Mouse (Mus musculus): ENCODE data around the gene Gpat3. TPM values are rescaled to one million over a fixed set of nuclear protein-coding genes. Genes with fewer than 3 reads are reported as not detected.

The Gpat3 gene
- polyA plus RNA-seq, 1 experiment from 2014 or later = 1.9 TPM

- no peak overlapping the region for H3K27ac ChIP-seq
- no peak for ATAC-seq (ENCODE audit: low FRiP score)
- WGBS = 85% methylated on average over 5 of the region's 5 CpGs
- H3K4me1 ChIP-seq (replicated peaks; ENCODE audit: control insufficient read depth, insufficient read depth, low read length) = no peaks in the 10 kb centered on the region
- no peak overlapping the region for H3K4me3 ChIP-seq (replicated peaks; ENCODE audit: low read length)
- H3K27me3 ChIP-seq (ENCODE audit: control insufficient read depth, insufficient read depth, low read length) = no peaks in the 10 kb centered on the region
- H3K36me3 ChIP-seq (replicated peaks; ENCODE audit: control insufficient read depth, insufficient read depth) = no peaks in the 10 kb centered on the region
- no peak for DNase-seq (ENCODE audit: low spot score)
- no peak overlapping the region for H3K4me2 ChIP-seq (replicated peaks)
- no peak overlapping the region for H3K9ac ChIP-seq
- no peaks in the 10 kb centered on the region for H3K9me3 ChIP-seq (ENCODE audit: control insufficient read depth, low read length)
Measured at GRCm38 (mm10) chr5:100901046-100901445, 55.5 kb downstream of the Gpat3 start.

- no peak for DNase-seq (ENCODE audit: low spot score)
- Histone ChIP-seq H3K9ac (no peak overlapping the region), H3K4me1 (replicated peaks; ENCODE audit: control insufficient read depth, insufficient read depth, low read length) (no peaks in the 10 kb centered on the region), H3K36me3 (replicated peaks; ENCODE audit: control insufficient read depth, insufficient read depth) (no peaks in the 10 kb centered on the region), H3K9me3 (ENCODE audit: control insufficient read depth, low read length) (no peaks in the 10 kb centered on the region), H3K27ac (no peak overlapping the region), H3K4me3 (replicated peaks; ENCODE audit: low read length) (no peak overlapping the region), H3K27me3 (ENCODE audit: control insufficient read depth, insufficient read depth, low read length) (no peaks in the 10 kb centered on the region), H3K4me2 (replicated peaks) (no peak overlapping the region)
- no peak for ATAC-seq (ENCODE audit: low FRiP score)
- 94% methylated on average over 7 of the region's 7 CpGs for WGBS
Measured at GRCm38 (mm10) chr5:100908478-100908877, 63.0 kb downstream of the Gpat3 start.

- Histone ChIP-seq H3K9ac (no peak overlapping the region), H3K36me3 (replicated peaks; ENCODE audit: control insufficient read depth, insufficient read depth) (no peaks in the 10 kb centered on the region), H3K27ac (no peak overlapping the region), H3K4me3 (replicated peaks; ENCODE audit: low read length) (no peak overlapping the region), H3K9me3 (ENCODE audit: control insufficient read depth, low read length) (no peaks in the 10 kb centered on the region), H3K4me2 (replicated peaks) (no peak overlapping the region), H3K4me1 (replicated peaks; ENCODE audit: control insufficient read depth, insufficient read depth, low read length) (no peaks in the 10 kb centered on the region), H3K27me3 (ENCODE audit: control insufficient read depth, insufficient read depth, low read length) (no peaks in the 10 kb centered on the region)
- 89% methylated on average over 10 of the region's 10 CpGs for WGBS
- no peak for ATAC-seq (ENCODE audit: low FRiP score)
- DNase-seq (ENCODE audit: low spot score) = no peak
Measured at GRCm38 (mm10) chr5:100908901-100909300, 63.4 kb downstream of the Gpat3 start.

GRCm38 (mm10) chr5:100909691-100910090 is 64.2 kb downstream of the Gpat3 start:
- no peaks in the 10 kb centered on the region for H3K4me1 ChIP-seq (replicated peaks; ENCODE audit: control insufficient read depth, insufficient read depth, low read length)
- H3K9me3 ChIP-seq (ENCODE audit: control insufficient read depth, low read length) = no peaks in the 10 kb centered on the region
- H3K27ac ChIP-seq = no peak overlapping the region
- no peak overlapping the region for H3K4me3 ChIP-seq (replicated peaks; ENCODE audit: low read length)
- no peaks in the 10 kb centered on the region for H3K36me3 ChIP-seq (replicated peaks; ENCODE audit: control insufficient read depth, insufficient read depth)
- DNase-seq (ENCODE audit: low spot score) (no peak), ATAC-seq (ENCODE audit: low FRiP score) (no peak)
- H3K4me2 ChIP-seq (replicated peaks) = no peak overlapping the region
- no peak overlapping the region for H3K9ac ChIP-seq
- no peaks in the 10 kb centered on the region for H3K27me3 ChIP-seq (ENCODE audit: control insufficient read depth, insufficient read depth, low read length)
- 86% methylated on average over 11 of the region's 11 CpGs for WGBS

- DNase-seq (ENCODE audit: low spot score) (no peak), ATAC-seq (ENCODE audit: low FRiP score) (no peak)
- H3K27ac ChIP-seq = no peak overlapping the region
- H3K27me3 ChIP-seq (ENCODE audit: control insufficient read depth, insufficient read depth, low read length) = 0 out of 2 replicates have a peak, but pooled peaks cover 5% of the 10 kb centered on the region
- H3K36me3 ChIP-seq (replicated peaks; ENCODE audit: control insufficient read depth, insufficient read depth) = no peaks in the 10 kb centered on the region
- no peaks in the 10 kb centered on the region for H3K9me3 ChIP-seq (ENCODE audit: control insufficient read depth, low read length)
- 78% methylated on average over 19 of the region's 19 CpGs for WGBS
- H3K4me2 ChIP-seq (replicated peaks) = no peak overlapping the region
- no peak overlapping the region for H3K9ac ChIP-seq
- no peak overlapping the region for H3K4me3 ChIP-seq (replicated peaks; ENCODE audit: low read length)
- no peaks in the 10 kb centered on the region for H3K4me1 ChIP-seq (replicated peaks; ENCODE audit: control insufficient read depth, insufficient read depth, low read length)
Measured at GRCm38 (mm10) chr5:100911502-100912097, 66.1 kb downstream of the Gpat3 start.

- 0 out of 2 replicates have a peak, but pooled peaks cover 5% of the 10 kb centered on the region for H3K27me3 ChIP-seq (ENCODE audit: control insufficient read depth, insufficient read depth, low read length)
- H3K4me2 ChIP-seq (replicated peaks) = no peak overlapping the region
- DNase-seq (ENCODE audit: low spot score) = no peak
- WGBS = 81% methylated on average over 7 of the region's 7 CpGs
- no peak overlapping the region for H3K9ac ChIP-seq
- no peak overlapping the region for H3K4me3 ChIP-seq (replicated peaks; ENCODE audit: low read length)
- no peak overlapping the region for H3K27ac ChIP-seq
- H3K4me1 ChIP-seq (replicated peaks; ENCODE audit: control insufficient read depth, insufficient read depth, low read length) = no peaks in the 10 kb centered on the region
- H3K9me3 ChIP-seq (ENCODE audit: control insufficient read depth, low read length) = no peaks in the 10 kb centered on the region
- no peak for ATAC-seq (ENCODE audit: low FRiP score)
- H3K36me3 ChIP-seq (replicated peaks; ENCODE audit: control insufficient read depth, insufficient read depth) = no peaks in the 10 kb centered on the region
Measured at GRCm38 (mm10) chr5:100912366-100912765, 66.9 kb downstream of the Gpat3 start.

- no peak overlapping the region for H3K4me2 ChIP-seq (replicated peaks)
- H3K4me3 ChIP-seq (replicated peaks; ENCODE audit: low read length) = no peak overlapping the region
- peaks cover 13% of the 10 kb centered on the region for H3K27me3 ChIP-seq (ENCODE audit: control insufficient read depth, insufficient read depth, low read length)
- no peak for DNase-seq (ENCODE audit: low spot score)
- H3K9ac ChIP-seq = no peak overlapping the region
- H3K9me3 ChIP-seq (ENCODE audit: control insufficient read depth, low read length) = no peaks in the 10 kb centered on the region
- no peaks in the 10 kb centered on the region for H3K36me3 ChIP-seq (replicated peaks; ENCODE audit: control insufficient read depth, insufficient read depth)
- no peaks in the 10 kb centered on the region for H3K4me1 ChIP-seq (replicated peaks; ENCODE audit: control insufficient read depth, insufficient read depth, low read length)
- ATAC-seq (ENCODE audit: low FRiP score) = no peak
- WGBS = 72% methylated on average over 9 of the region's 9 CpGs
- no peak overlapping the region for H3K27ac ChIP-seq
Measured at GRCm38 (mm10) chr5:100913274-100913673, 67.8 kb downstream of the Gpat3 start.

GRCm38 (mm10) chr5:100914989-100915388 is 69.5 kb downstream of the Gpat3 start:
- H3K27ac ChIP-seq = no peak overlapping the region
- DNase-seq (ENCODE audit: low spot score) (peak; percentile 88), ATAC-seq (ENCODE audit: low FRiP score) (no peak)
- H3K4me3 ChIP-seq (replicated peaks; ENCODE audit: low read length) = no peak overlapping the region
- no peak overlapping the region for H3K9ac ChIP-seq
- no peaks in the 10 kb centered on the region for H3K4me1 ChIP-seq (replicated peaks; ENCODE audit: control insufficient read depth, insufficient read depth, low read length)
- no peaks in the 10 kb centered on the region for H3K36me3 ChIP-seq (replicated peaks; ENCODE audit: control insufficient read depth, insufficient read depth)
- H3K4me2 ChIP-seq (replicated peaks) = no peak overlapping the region
- H3K27me3 ChIP-seq (ENCODE audit: control insufficient read depth, insufficient read depth, low read length) = peaks cover 23% of the 10 kb centered on the region
- 18% methylated on average over 7 of the region's 7 CpGs for WGBS
- no peaks in the 10 kb centered on the region for H3K9me3 ChIP-seq (ENCODE audit: control insufficient read depth, low read length)

GRCm38 (mm10) chr5:100915411-100915810 is 69.9 kb downstream of the Gpat3 start:
- ATAC-seq (ENCODE audit: low FRiP score) (no peak), DNase-seq (ENCODE audit: low spot score) (no peak)
- H3K27ac ChIP-seq = no peak overlapping the region
- H3K9me3 ChIP-seq (ENCODE audit: control insufficient read depth, low read length) = no peaks in the 10 kb centered on the region
- no peaks in the 10 kb centered on the region for H3K4me1 ChIP-seq (replicated peaks; ENCODE audit: control insufficient read depth, insufficient read depth, low read length)
- 49% methylated on average over 5 of the region's 5 CpGs for WGBS
- H3K4me2 ChIP-seq (replicated peaks) = no peak overlapping the region
- H3K4me3 ChIP-seq (replicated peaks; ENCODE audit: low read length) = no peak overlapping the region
- H3K36me3 ChIP-seq (replicated peaks; ENCODE audit: control insufficient read depth, insufficient read depth) = no peaks in the 10 kb centered on the region
- H3K9ac ChIP-seq = no peak overlapping the region
- peaks cover 24% of the 10 kb centered on the region for H3K27me3 ChIP-seq (ENCODE audit: control insufficient read depth, insufficient read depth, low read length)

- Histone ChIP-seq H3K4me2 (replicated peaks) (no peak overlapping the region), H3K9me3 (ENCODE audit: control insufficient read depth, low read length) (no peaks in the 10 kb centered on the region), H3K27ac (no peak overlapping the region), H3K36me3 (replicated peaks; ENCODE audit: control insufficient read depth, insufficient read depth) (no peaks in the 10 kb centered on the region), H3K4me3 (replicated peaks; ENCODE audit: low read length) (no peak overlapping the region), H3K4me1 (replicated peaks; ENCODE audit: control insufficient read depth, insufficient read depth, low read length) (no peaks in the 10 kb centered on the region), H3K9ac (no peak overlapping the region), H3K27me3 (ENCODE audit: control insufficient read depth, insufficient read depth, low read length) (peaks cover 24% of the 10 kb centered on the region)
- DNase-seq (ENCODE audit: low spot score) (no peak), ATAC-seq (ENCODE audit: low FRiP score) (no peak)
- 84% methylated on average over 8 of the region's 8 CpGs for WGBS
Measured at GRCm38 (mm10) chr5:100916416-100916815, 70.9 kb downstream of the Gpat3 start.

Data from hindbrain, embryonic 14.5 days (tissue).